8 mouse cellular contexts compared by ENCODE assay signal in the genomic region with DNA sequence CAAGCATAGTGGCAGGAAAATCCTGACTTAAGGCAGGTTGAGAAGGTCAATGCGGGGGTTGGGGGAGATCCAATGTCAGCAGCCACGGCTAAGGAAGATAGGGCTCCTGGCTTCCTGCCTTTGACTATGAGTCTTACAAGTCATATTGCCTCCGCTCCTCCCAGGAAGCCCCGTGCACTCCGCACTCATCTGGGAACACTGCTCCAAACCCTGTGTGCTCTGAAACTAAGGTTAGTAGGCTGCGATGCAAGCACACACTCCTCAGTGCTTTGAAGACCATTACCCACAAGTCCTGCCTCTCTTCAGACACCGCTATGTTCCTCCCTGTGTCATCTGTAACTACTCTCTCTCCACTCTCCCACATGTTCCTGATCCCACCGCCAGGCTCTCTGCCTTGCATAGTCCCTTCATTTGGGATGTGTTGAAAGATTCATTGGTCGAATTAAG.
DNase-seq lines count a peak whose midpoint lies in the region; ATAC-seq and TF ChIP-seq lines count a peak whose summit lies in the region.

No protein-coding gene starts in this region.

- H3K9me3 ChIP-seq in kidney, embryonic 14.5 days (ENCODE audit: control insufficient read depth, low read length), result no peaks in the 10 kb centered on the region

- no peak for TF ChIP-seq CTCF in layer of hippocampus, adult 2 months (conservative IDR thresholded peaks at IDR 0.05)

- WGBS in kidney, embryonic 14.5 days, result 34% methylated on average over 9 of the region's 9 CpGs

- peak overlapping the region; percentile 73 for H3K4me2 ChIP-seq in kidney, embryonic 14.5 days (replicated peaks; ENCODE audit: low read depth, low read length)

- peaks cover 34% of the 10 kb centered on the region for H3K4me1 ChIP-seq in kidney, embryonic 14.5 days (ENCODE audit: control insufficient read depth, insufficient read depth, low read length)

- peak; percentile 8; the same call in 1 of the 2 replicates for ATAC-seq in kidney, embryonic 14.5 days (ENCODE audit: low FRiP score, low TSS enrichment)

- peak overlapping the region; percentile 41; the same call in 1 of the 2 replicates for H3K27ac ChIP-seq in layer of hippocampus, adult 2 months
- H3K27ac ChIP-seq in kidney, embryonic 14.5 days (ENCODE audit: low read depth, low read length), result peak overlapping the region; percentile 94; the same call in 1 of the 2 replicates

- peak overlapping the region; percentile 73; the same call in 1 of the 2 replicates for H3K9ac ChIP-seq in kidney, embryonic 14.5 days (ENCODE audit: low read depth, low read length)

- H3K36me3 ChIP-seq in kidney, embryonic 14.5 days (ENCODE audit: control insufficient read depth, insufficient read depth, low read length), result peaks cover 8% of the 10 kb centered on the region; the same call in 1 of the 2 replicates

- DNase-seq in layer of hippocampus, adult 2 months (ENCODE audit: low spot score in 2 of 2), result no peak
- no peak for DNase-seq in layer of hippocampus, adult 9-11 months
- peak; percentile 68 for DNase-seq in heart, adult 8-10 months (ENCODE audit: low spot score)
- peak; percentile 26 for DNase-seq in lung, postnatal 25 days (ENCODE audit: low spot score)
- DNase-seq in left cerebral cortex, adult 18-20 months (ENCODE audit: low spot score in 2 of 2), result no peak
- no peak for DNase-seq in right cerebral cortex, postnatal 10 days (ENCODE audit: low spot score in 2 of 2)
- no peak for DNase-seq in spleen, postnatal 4 days (ENCODE audit: low spot score in 2 of 2)

- peak overlapping the region; percentile 72 for H3K4me3 ChIP-seq in layer of hippocampus, adult 2 months
- H3K4me3 ChIP-seq in kidney, embryonic 14.5 days (ENCODE audit: low read length), result peak overlapping the region; percentile 75

- no peaks in the 10 kb centered on the region for H3K27me3 ChIP-seq in kidney, embryonic 14.5 days (ENCODE audit: control insufficient read depth, insufficient read depth, low read length)

Comparison
In these comparisons a context has a peak if more than half of its experiments do, and no peak if none do; other contexts are left out.
1. DNase-seq: peak in heart, adult 8-10 months (single experiment) and lung, postnatal 25 days (single experiment); none in layer of hippocampus, adult 2 months (0 of 2), layer of hippocampus, adult 9-11 months (single experiment), left cerebral cortex, adult 18-20 months (0 of 2), right cerebral cortex, postnatal 10 days (0 of 2) and spleen, postnatal 4 days (0 of 2).